Mouse (Mus musculus) neural tube, embryonic 15.5 days (tissue): ENCODE measurements around the gene Tbx4. TPM values are rescaled to one million over a fixed set of nuclear protein-coding genes. Genes with fewer than 3 reads are reported as not detected.

Source experiments
- ATAC-seq: fragments of 200-750 bp; cut with Nextera tagmentation; 2 replicates; pipeline ENCODE4 v1.8.0; 2017; ENCODE audit warnings: mild to moderate bottlenecking, moderate TSS enrichment, moderate library complexity; ENCODE audit not compliant: low FRiP score
- H3K27ac ChIP-seq: fragments of 300-500 bp; sonication (generic); replicated peaks from 2 replicates; pipeline ENCODE4 v1.5.1; 2015; ENCODE audit warnings: mild to moderate bottlenecking, inconsistent platforms
- H3K27me3 ChIP-seq: fragments of 300-500 bp; sonication (generic); replicated peaks from 2 replicates; pipeline ENCODE4 v1.6.1; 2015; ENCODE audit warnings: inconsistent platforms
- H3K36me3 ChIP-seq: fragments of 300-500 bp; sonication (generic); 2 replicates; pipeline ENCODE4 v1.6.1; 2015; ENCODE audit warnings: inconsistent platforms
- H3K4me1 ChIP-seq: fragments of 300-500 bp; sonication (generic); 2 replicates; pipeline ENCODE4 v1.6.1; 2015; ENCODE audit warnings: inconsistent platforms
- H3K4me2 ChIP-seq: fragments of 300-500 bp; sonication (generic); 2 replicates; pipeline ENCODE4 v1.6.1; 2015; ENCODE audit warnings: inconsistent platforms, mild to moderate bottlenecking, moderate library complexity
- H3K4me3 ChIP-seq: fragments of 300-500 bp; sonication (generic); replicated peaks from 2 replicates; pipeline ENCODE4 v1.5.1; 2015; ENCODE audit warnings: mild to moderate bottlenecking, inconsistent platforms
- H3K9ac ChIP-seq: fragments of 300-500 bp; sonication (generic); replicated peaks from 2 replicates; pipeline ENCODE4 v1.6.1; 2015; ENCODE audit warnings: mild to moderate bottlenecking, inconsistent platforms
- H3K9me3 ChIP-seq: fragments of 300-500 bp; sonication (generic); replicated peaks from 2 replicates; pipeline ENCODE4 v1.6.1; 2016; ENCODE audit warnings: inconsistent platforms
- WGBS: fragments of 180-500 bp; shearing (Covaris S2); methylation state at CpG from one replicate; pipeline ENCODE4 v1.1.7; 2015; ENCODE audit warnings: mixed read lengths; 5-methylcytosine and 5-hydroxymethylcytosine counted together
- polyA plus RNA-seq: library from polyadenylated mRNA; unstranded; fragments of >200 nt; fragmentation: Nextera tagmentation; extraction: Ambion mirVana; gene quantifications from 2 replicates; pipeline ENCODE4 v1.2.1, GENCODE M21; 2015

Gene Tbx4
- polyA plus RNA-seq, 1 experiment from 2014 or later = 0.29 TPM

DNA sequence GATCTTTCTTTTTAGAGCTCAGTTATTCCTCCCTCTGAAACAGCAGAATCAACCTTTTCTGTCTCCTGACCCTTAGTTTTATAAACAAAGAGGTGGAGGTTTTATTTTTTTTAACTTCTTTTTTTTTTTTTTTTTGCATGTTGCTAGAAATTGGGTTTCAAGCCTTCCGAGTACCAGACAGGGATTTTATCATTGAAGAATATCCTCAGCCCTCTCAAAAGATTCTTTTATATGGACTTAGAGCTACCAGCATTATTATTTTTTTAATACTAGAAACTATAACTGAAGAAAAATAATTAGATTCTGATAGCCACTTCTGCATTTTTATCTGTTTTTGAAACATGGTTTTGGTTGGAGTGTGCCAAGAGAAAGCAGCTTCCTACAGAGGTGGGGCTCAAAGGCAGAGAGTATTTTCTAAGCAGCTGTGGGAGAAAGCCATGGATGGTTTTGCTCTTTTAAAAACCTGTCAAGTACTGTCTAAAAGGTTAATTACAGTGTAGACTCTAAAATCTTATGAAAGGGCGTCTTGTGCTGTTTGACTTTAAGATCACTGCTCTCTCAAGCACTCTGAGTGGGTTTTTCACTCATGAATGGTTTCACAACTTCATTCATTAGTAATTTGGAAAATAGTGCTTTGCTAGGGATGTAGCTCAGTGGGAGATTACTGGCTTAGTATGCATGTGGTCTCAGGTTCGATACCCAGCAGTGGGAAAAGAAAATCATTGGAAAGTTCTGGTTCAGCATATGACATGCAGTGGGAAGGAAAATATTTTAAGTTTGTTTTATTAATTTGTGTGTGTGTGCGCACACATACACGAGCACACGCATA is 70.9 kb downstream of the Tbx4 start:
- no peak overlapping the region for H3K4me2 ChIP-seq
- H3K4me1 ChIP-seq = no peaks in the 10 kb centered on the region
- no peaks in the 10 kb centered on the region for H3K36me3 ChIP-seq
- no peaks in the 10 kb centered on the region for H3K9me3 ChIP-seq
- WGBS = 84% methylated on average over 6 of the region's 6 CpGs
- H3K4me3 ChIP-seq = no peak overlapping the region
- H3K27ac ChIP-seq = no peak overlapping the region
- no peak overlapping the region for H3K9ac ChIP-seq
- no peaks in the 10 kb centered on the region for H3K27me3 ChIP-seq
- no peak for ATAC-seq

DNA sequence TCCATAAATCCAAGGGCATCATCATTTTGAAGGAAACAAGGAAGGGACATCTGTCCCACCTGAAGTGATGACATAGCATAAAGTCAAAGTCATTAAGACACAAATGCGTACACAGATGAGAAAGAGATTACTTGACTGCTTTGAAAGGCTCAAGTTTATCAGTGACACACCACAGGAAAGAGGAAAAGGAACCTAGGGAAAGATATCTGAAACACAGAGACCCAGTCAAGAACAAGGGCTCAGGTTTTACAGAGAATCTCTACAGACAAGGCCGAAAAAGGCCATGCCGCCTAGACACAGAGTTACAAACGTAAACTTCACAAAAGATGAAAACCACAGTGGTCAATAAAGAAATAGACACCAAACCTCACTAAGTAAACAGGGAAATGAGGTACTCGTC is 73.6 kb downstream of the Tbx4 start:
- no peak overlapping the region for H3K9ac ChIP-seq
- no peaks in the 10 kb centered on the region for H3K36me3 ChIP-seq
- H3K9me3 ChIP-seq = no peaks in the 10 kb centered on the region
- no peak overlapping the region for H3K4me3 ChIP-seq
- no peaks in the 10 kb centered on the region for H3K4me1 ChIP-seq
- no peak overlapping the region for H3K4me2 ChIP-seq
- WGBS = 86% methylated on average over 5 of the region's 5 CpGs
- no peak for ATAC-seq
- no peak overlapping the region for H3K27ac ChIP-seq
- no peaks in the 10 kb centered on the region for H3K27me3 ChIP-seq

DNA sequence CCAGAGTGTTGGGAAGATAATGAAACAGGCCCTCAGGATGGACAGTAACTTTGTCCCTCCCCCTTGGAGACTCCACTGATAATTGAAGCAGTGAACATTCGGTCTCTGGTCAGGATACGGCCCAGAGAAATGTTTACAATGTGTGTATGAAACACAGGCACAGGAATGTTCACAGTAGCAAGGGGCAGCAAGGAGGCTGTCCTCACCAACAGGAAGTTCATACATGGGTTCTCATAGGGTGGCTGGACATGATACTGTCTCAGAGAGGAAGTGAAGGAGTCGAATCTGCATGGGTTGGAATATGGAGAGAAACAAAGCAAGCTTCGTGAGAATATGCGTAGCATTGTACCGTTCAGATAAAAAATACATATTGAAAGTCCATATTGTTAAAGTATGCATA is 74.1 kb downstream of the Tbx4 start:
- no peaks in the 10 kb centered on the region for H3K36me3 ChIP-seq
- 89% methylated on average over 6 of the region's 6 CpGs for WGBS
- H3K9ac ChIP-seq = no peak overlapping the region
- H3K9me3 ChIP-seq = no peaks in the 10 kb centered on the region
- no peak for ATAC-seq
- H3K4me2 ChIP-seq = no peak overlapping the region
- no peak overlapping the region for H3K4me3 ChIP-seq
- no peaks in the 10 kb centered on the region for H3K27me3 ChIP-seq
- H3K4me1 ChIP-seq = no peaks in the 10 kb centered on the region
- no peak overlapping the region for H3K27ac ChIP-seq

DNA sequence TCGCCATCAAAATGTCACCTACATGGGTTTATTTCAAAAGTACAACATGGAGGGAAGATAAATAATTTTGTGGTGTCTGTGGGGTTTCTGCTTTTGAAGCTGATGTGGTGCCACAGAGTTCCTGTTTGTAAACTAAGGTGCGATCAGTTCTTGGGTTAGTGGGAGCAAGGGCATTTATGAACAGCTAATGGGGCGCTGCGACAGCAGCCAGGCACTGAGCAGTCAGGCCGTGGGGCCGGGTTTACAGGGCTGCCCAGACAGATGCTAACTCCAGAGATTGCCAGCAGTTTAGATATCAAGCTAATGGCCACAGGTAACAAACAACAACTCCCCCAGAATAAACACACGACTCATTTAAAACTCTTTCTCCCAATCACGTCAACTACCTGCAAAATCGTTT is 75.3 kb downstream of the Tbx4 start:
- 55% methylated on average over 9 of the region's 9 CpGs for WGBS
- Histone ChIP-seq H3K4me1 (no peaks in the 10 kb centered on the region), H3K9ac (no peak overlapping the region), H3K27ac (no peak overlapping the region), H3K4me3 (no peak overlapping the region), H3K9me3 (no peaks in the 10 kb centered on the region), H3K36me3 (no peaks in the 10 kb centered on the region), H3K4me2 (no peak overlapping the region), H3K27me3 (no peaks in the 10 kb centered on the region)
- no peak for ATAC-seq

Other genes with a start within 250 kb of the Tbx4 start
- gene Tbx2, start 53.9 kb upstream of the Tbx4 start, polyA plus RNA-seq = 1.4 and 1.5 TPM in 2 replicates
- gene Gm11444, start 36.1 kb upstream of the Tbx4 start, polyA plus RNA-seq = not detected in 2 replicates